Mouse (Mus musculus) heart, embryonic 12.5 days (tissue): ENCODE results near the gene Atp2a2. TPM values are rescaled to one million over a fixed set of nuclear protein-coding genes. Genes with fewer than 3 reads are reported as not detected.

Experiments
- ATAC-seq: fragments of 200-750 bp; cut with Nextera tagmentation; 2 replicates; pipeline ENCODE4 v1.8.0; 2017; ENCODE audit warnings: moderate TSS enrichment, moderate library complexity; ENCODE audit not compliant: insufficient number of reproducible peaks, low FRiP score
- H3K27ac ChIP-seq: fragments of 300-500 bp; sonication (generic); 2 replicates; pipeline ENCODE4 v1.5.1; 2016; ENCODE audit warnings: mild to moderate bottlenecking, moderate library complexity; ENCODE audit not compliant: poor library complexity, severe bottlenecking
- H3K27me3 ChIP-seq: fragments of 300-500 bp; sonication (generic); replicated peaks from 2 replicates; pipeline ENCODE4 v1.6.1; 2016; ENCODE audit warnings: mild to moderate bottlenecking, moderate library complexity
- H3K36me3 ChIP-seq: fragments of 300-500 bp; sonication (generic); 2 replicates; pipeline ENCODE4 v1.6.1; 2016; ENCODE audit warnings: mild to moderate bottlenecking, moderate library complexity
- H3K4me1 ChIP-seq: fragments of 300-500 bp; sonication (generic); replicated peaks from 2 replicates; pipeline ENCODE4 v1.6.1; 2016; ENCODE audit warnings: mild to moderate bottlenecking
- H3K4me2 ChIP-seq: fragments of 300-500 bp; sonication (generic); 2 replicates; pipeline ENCODE4 v1.6.1; 2016; ENCODE audit warnings: mild to moderate bottlenecking, moderate library complexity
- H3K4me3 ChIP-seq: fragments of 300-500 bp; sonication (generic); 2 replicates; pipeline ENCODE4 v1.5.1; 2016; ENCODE audit warnings: mild to moderate bottlenecking
- H3K9ac ChIP-seq: fragments of 300-500 bp; sonication (generic); 2 replicates; pipeline ENCODE4 v1.6.1; 2016; ENCODE audit warnings: mild to moderate bottlenecking, moderate library complexity
- H3K9me3 ChIP-seq: fragments of 300-500 bp; sonication (generic); replicated peaks from 2 replicates; pipeline ENCODE4 v1.6.1; 2016; ENCODE audit warnings: mild to moderate bottlenecking, moderate library complexity
- WGBS: fragments of 180-500 bp; shearing (Covaris S2); methylation state at CpG from one replicate; pipeline ENCODE4 v1.1.7; 2016; 5-methylcytosine and 5-hydroxymethylcytosine counted together
- polyA plus RNA-seq: library from polyadenylated mRNA; unstranded; fragments of >200 nt; fragmentation: Nextera tagmentation; extraction: Ambion mirVana; gene quantifications from 2 replicates; pipeline ENCODE4 v1.2.1, GENCODE M21; 2016

The Atp2a2 gene
- polyA plus RNA-seq, 1 experiment from 2014 or later: 424 TPM

GRCm38 (mm10) chr5:122411892-122412291 is 90.1 kb downstream of the Atp2a2 start:
- Histone ChIP-seq H3K9me3 (peaks cover 8% of the 10 kb centered on the region; the same call in 1 of the 2 replicates), H3K9ac (no peak overlapping the region), H3K4me1 (no peaks in the 10 kb centered on the region), H3K27ac (no peak overlapping the region), H3K4me2 (no peak overlapping the region), H3K27me3 (no peaks in the 10 kb centered on the region), H3K4me3 (no peak overlapping the region), H3K36me3 (peaks cover 23% of the 10 kb centered on the region)
- no peak for ATAC-seq
- 82% methylated on average over 5 of the region's 5 CpGs for WGBS

GRCm38 (mm10) chr5:122409692-122410645 is 92.1 kb downstream of the Atp2a2 start:
- Histone ChIP-seq H3K9me3 (peaks cover 8% of the 10 kb centered on the region; the same call in 1 of the 2 replicates), H3K27ac (no peak overlapping the region), H3K27me3 (no peaks in the 10 kb centered on the region), H3K4me2 (no peak overlapping the region), H3K9ac (no peak overlapping the region), H3K4me1 (no peaks in the 10 kb centered on the region), H3K4me3 (no peak overlapping the region), H3K36me3 (peaks cover 42% of the 10 kb centered on the region)
- no peak for ATAC-seq
- WGBS: 84% methylated on average over 19 of the region's 19 CpGs

- 94% methylated on average over 10 of the region's 10 CpGs for WGBS
- ATAC-seq: no peak
- H3K9me3 ChIP-seq: peaks cover 6% of the 10 kb centered on the region; the same call in 1 of the 2 replicates
- H3K4me3 ChIP-seq: no peak overlapping the region
- no peaks in the 10 kb centered on the region for H3K27me3 ChIP-seq
- H3K27ac ChIP-seq: no peak overlapping the region
- no peak overlapping the region for H3K4me2 ChIP-seq
- H3K9ac ChIP-seq: no peak overlapping the region
- H3K36me3 ChIP-seq: peaks cover 81% of the 10 kb centered on the region
- peaks cover 11% of the 10 kb centered on the region for H3K4me1 ChIP-seq
Observed at GRCm38 (mm10) chr5:122405537-122405936, 96.5 kb downstream of the Atp2a2 start.

Other genes with a start within 250 kb of the Atp2a2 start
- gene Tctn1, start 237.8 kb downstream of the Atp2a2 start, polyA plus RNA-seq: 2.7 and 3.2 TPM in 2 replicates
- gene Pptc7, start 217.9 kb downstream of the Atp2a2 start, polyA plus RNA-seq: 13.4 and 14.3 TPM in 2 replicates
- gene Rad9b, start 148.0 kb downstream of the Atp2a2 start, polyA plus RNA-seq: 7.8 and 9.1 TPM in 2 replicates
- gene Vps29, start 147.9 kb downstream of the Atp2a2 start, polyA plus RNA-seq: 219 and 232 TPM in 2 replicates
- 58.7 and 59.1 TPM in 2 replicates for gene Gpn3, start 130.3 kb downstream of the Atp2a2 start, polyA plus RNA-seq
- 59.3 and 64.2 TPM in 2 replicates for gene Fam216a, start 129.9 kb downstream of the Atp2a2 start, polyA plus RNA-seq
- gene Arpc3, start 110.3 kb downstream of the Atp2a2 start, polyA plus RNA-seq: 105 and 109 TPM in 2 replicates
- 32.0 and 35.4 TPM in 2 replicates for gene Anapc7, start 80.5 kb downstream of the Atp2a2 start, polyA plus RNA-seq
- gene Ift81, start 112.3 kb upstream of the Atp2a2 start, polyA plus RNA-seq: 25.2 and 30.0 TPM in 2 replicates
- 0.76 and 0.91 TPM in 2 replicates for gene P2rx7, start 141.7 kb upstream of the Atp2a2 start, polyA plus RNA-seq
- 15.6 and 17.5 TPM in 2 replicates for gene P2rx4, start 205.3 kb upstream of the Atp2a2 start, polyA plus RNA-seq